Mouse (Mus musculus): ENCODE data around the gene Zg16.

The Zg16 gene

GRCm38 (mm10) chr7:127020031-127020430, 67.1 kb downstream of the Zg16 start:
- DNase-seq (ENCODE audit: low read depth) = no peak

GRCm38 (mm10) chr7:127019306-127019960, 67.7 kb downstream of the Zg16 start:
- DNase-seq (ENCODE audit: low read depth) = no peak

GRCm38 (mm10) chr7:127018416-127019305, 68.5 kb downstream of the Zg16 start:
- no peak for DNase-seq (ENCODE audit: low read depth)

- no peak for DNase-seq (ENCODE audit: low read depth)
Measured at GRCm38 (mm10) chr7:127017950-127018345, 69.2 kb downstream of the Zg16 start.

- peak; percentile 96 for DNase-seq (ENCODE audit: low read depth)
Measured at GRCm38 (mm10) chr7:127016971-127017949, 69.9 kb downstream of the Zg16 start, which contains the start of gene Pagr1a. TSS of gene Pagr1a (minus strand) at chr7:127017352.

- no peak for DNase-seq (ENCODE audit: low read depth)
Measured at GRCm38 (mm10) chr7:127016486-127016938, 70.6 kb downstream of the Zg16 start.

GRCm38 (mm10) chr7:127016481-127016485, 70.8 kb downstream of the Zg16 start, which contains the start of gene Pagr1b:
TSS of gene Pagr1b (minus strand) at chr7:127016484.
- DNase-seq (ENCODE audit: low read depth) = no peak

- DNase-seq (ENCODE audit: low read depth) = no peak
Measured at GRCm38 (mm10) chr7:127016081-127016480, 71.0 kb downstream of the Zg16 start.

- DNase-seq (ENCODE audit: low read depth) = no peak
Measured at GRCm38 (mm10) chr7:127014993-127015392, 72.1 kb downstream of the Zg16 start.

GRCm38 (mm10) chr7:127014320-127014719, 72.8 kb downstream of the Zg16 start, which contains the start of gene Mvp:
TSS of gene Mvp (minus strand) at chr7:127014621.
- peak; percentile 55 for DNase-seq (ENCODE audit: low read depth)

- no peak for DNase-seq (ENCODE audit: low read depth)
Measured at GRCm38 (mm10) chr7:127013385-127013784, 73.7 kb downstream of the Zg16 start.

GRCm38 (mm10) chr7:127012845-127013244, 74.3 kb downstream of the Zg16 start:
- DNase-seq (ENCODE audit: low read depth) = no peak

GRCm38 (mm10) chr7:127012374-127012773, 74.8 kb downstream of the Zg16 start:
- no peak for DNase-seq (ENCODE audit: low read depth)

- DNase-seq (ENCODE audit: low read depth) = no peak
Measured at GRCm38 (mm10) chr7:127011717-127012116, 75.4 kb downstream of the Zg16 start.

GRCm38 (mm10) chr7:127011051-127011450, 76.1 kb downstream of the Zg16 start:
- no peak for DNase-seq (ENCODE audit: low read depth)

GRCm38 (mm10) chr7:127009307-127010085, 77.6 kb downstream of the Zg16 start:
- DNase-seq (ENCODE audit: low read depth) = no peak

GRCm38 (mm10) chr7:127008239-127009019, 78.7 kb downstream of the Zg16 start:
- DNase-seq (ENCODE audit: low read depth) = peak; percentile 65

GRCm38 (mm10) chr7:127007313-127008024, 79.7 kb downstream of the Zg16 start:
- DNase-seq (ENCODE audit: low read depth) = no peak

- DNase-seq (ENCODE audit: low read depth) = no peak
Measured at GRCm38 (mm10) chr7:127004122-127004875, 82.8 kb downstream of the Zg16 start.

All from fibroblast of lung, adult 2 months (primary cell).